Mouse (Mus musculus) retina, postnatal 1 day (tissue): Measurements from ENCODE around the gene Sowahd.
"Not testable (repeated sequence)": the region's sequence is repeated elsewhere in the genome, so short reads cannot be mapped to it uniquely, and the experiment has no call there.

Source experiments
- DNase-seq: peaks from one replicate; pipeline ENCODE4 v3.0.0-alpha.2; 2012

Sowahd gene

DNA sequence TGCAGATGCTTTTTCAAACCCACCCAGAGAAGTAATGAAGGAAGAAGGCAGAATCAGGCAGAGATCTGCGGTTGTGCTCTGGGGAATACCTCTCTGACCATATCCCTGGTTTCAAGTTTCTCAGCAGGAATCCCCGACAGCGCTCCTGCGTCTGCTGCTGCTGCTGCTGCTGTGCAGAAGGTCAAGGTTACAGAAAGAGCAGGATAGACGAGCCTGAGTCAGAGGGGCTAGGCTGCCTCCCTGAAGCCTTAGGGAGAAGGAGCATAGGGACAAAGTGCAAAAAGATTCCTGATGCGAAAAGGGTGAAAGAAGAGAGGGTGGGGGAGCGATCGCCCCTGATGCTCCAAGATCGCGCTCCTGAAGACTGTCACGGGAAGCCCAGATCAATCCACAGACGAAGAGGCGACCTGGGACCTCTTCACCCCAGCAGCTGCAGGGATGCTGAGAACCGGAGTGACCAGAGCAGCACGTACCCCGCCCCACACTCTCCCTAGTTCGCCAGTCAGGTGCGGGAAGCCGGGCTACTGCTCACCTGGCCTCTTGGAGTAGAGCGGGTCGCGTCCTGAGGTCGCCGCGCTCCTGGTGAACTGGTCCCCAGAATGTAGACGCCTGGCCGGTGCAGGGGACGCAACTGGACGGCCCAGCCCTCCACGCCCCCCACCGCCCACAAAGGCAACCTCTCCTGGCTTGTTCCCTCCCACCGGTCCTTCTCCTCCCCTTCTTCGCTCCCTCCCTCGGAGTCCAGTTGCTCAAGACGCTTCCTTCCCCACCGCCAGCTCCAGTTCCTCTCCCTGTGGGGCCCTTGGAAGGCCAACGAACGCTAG is at the start of gene Sowahd:
Gene Sowahd (plus strand): TSS at position 780 of the 824 bp plus-strand sequence.
- DNase-seq, result peak; percentile 15

DNA sequence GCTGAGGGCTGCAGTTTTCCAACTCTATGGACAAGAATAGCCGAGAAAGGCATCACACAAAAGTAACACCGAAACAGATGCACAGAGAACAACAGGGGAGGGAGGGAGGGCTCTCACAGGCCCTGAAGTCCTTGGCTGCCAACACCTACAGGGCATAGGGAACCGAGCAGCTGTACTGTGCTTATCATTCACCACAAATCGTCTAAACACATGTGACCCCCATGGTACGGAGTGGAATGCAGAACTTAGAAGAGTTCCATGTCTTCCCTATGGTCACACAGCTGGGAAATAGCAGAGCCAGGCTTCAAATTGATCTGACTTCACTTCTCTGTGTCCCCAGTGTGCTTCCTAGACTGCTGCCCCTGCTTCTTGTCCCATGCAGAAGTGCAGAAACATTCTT is 34.8 kb upstream of the Sowahd start:
- DNase-seq, result no peak

DNA sequence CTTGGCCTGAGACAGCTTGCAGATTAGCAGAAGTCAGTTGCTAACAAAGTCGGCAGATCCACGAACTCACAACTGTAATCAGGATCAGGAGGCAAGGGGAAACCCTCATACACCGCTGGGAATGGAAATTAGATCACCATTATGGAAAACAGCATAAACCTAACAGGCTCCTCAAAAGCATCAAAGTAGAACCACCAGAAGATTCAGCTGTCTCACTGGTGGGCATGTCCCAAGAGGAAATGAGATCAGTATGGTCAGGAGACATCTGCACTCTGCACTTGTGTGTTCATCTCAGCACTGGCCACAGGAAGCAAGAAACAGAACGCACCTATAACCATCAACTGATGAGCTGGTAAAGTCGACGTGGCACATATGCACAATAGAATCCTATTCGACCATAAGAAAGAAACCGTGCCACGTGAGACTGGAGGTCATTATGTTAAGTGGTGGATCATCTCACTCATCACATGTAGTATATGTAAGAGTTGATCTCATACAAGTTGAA is 30.4 kb upstream of the Sowahd start:
- DNase-seq, result no peak

DNA sequence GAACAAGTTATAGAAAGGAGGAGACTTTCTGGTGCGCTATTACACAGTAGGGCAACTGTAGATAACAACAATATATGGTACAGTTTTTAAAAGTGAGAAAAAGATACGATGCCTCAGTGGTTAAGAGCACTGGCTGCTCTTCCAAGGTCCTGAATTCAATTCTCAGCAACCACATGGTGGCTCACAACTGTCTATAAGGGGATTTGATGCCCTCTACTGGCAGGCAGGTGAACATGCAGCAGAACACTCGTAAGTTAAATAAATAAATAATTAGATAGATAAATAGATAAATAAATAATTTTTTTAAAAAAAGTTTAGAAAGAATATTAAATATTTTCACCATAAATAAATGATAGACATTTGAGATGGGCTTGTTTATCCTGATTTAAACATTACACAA is 29.6 kb upstream of the Sowahd start:
- peak; percentile 10 for DNase-seq

DNA sequence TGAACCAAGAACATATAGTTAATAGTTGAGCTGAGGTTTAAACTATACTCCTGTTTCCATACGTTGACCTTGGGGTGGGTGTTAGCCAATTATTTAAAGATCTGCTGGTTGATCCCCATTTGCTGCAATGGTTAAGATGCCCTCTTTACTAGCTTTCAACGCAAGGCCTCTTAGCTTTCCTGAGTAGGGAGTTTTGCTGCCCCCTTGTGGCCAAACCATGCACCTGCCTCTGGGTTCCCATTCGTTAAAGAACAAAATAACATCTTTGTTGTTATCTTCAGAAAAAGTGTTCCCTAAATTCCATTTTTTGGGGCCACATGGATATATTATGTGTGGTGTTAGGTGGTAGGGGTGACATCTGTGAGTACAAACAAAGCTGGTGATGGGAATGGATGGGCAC is 26.0 kb upstream of the Sowahd start:
- peak; percentile 57 for DNase-seq

DNA sequence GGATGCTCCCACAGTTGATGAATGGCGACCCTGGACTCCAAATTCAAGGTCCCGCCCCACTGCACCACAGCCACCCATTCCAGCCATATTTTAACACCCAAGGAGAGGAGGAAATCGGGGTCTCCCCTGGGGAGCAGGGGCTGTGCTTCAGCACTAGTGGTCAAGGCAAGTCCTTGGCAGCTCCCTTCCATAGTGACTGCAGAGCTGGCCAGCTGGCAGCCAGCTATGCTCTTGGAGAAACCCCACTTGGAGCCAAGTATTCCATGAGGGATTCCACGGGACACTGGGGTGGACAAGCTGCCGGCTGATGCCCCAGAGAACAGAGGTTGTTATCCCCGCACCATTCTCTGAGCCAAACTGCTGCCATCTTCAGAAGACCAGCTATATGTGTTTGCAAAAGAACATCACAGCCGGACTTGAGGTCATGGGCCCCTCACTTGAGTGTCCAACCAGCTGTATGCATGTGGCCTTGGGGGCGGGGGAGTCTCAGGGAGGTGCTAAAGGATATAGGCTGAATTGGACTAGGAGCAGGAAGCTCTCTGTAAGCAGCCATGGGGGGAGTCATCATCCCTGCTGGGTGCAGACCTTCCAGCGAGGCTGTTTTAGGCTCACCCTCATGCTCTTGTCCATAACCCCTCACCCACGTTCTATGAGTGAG is 24.9 kb upstream of the Sowahd start:
- DNase-seq, result no peak

DNA sequence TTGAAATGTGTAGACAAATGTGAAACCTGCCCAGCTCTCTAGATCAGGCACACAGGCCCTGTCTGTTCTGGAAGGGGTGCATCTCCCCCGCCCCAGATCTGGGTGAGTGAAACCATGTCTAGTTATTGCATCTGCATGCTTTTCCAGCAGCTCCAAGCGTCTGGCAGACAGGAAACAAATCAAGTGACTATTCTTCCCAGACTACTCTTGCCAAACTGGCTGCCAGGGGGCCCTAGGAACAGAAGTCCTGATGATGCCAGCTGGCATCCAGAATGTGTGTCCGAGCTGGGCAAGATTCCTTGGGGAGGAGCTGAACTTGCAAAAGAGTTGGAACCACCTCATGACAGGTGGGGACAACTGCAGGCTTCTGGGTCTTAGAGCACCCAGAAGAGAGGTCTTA is 20.3 kb upstream of the Sowahd start:
- DNase-seq, result no peak

DNA sequence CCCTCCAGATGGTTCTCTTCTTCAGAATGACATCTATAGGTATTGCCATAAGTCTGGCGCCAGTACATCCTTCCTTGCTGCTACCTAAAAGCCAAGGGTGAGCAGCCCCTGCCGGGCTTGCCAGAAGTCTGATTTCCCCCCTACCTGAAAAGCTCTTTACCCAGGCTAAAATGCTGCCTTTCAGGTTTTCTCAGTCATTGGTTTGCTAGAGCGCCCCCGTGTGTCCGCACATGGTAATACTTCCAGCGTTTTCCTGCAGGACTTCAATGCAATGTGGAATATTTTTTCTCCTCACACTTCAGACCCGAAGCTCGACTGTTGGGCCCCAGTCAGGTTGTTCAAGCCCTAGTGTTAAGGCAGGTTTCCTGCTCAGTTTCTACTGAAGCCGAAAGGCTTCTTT is 5.9 kb upstream of the Sowahd start:
- DNase-seq, result peak; percentile 55

DNA sequence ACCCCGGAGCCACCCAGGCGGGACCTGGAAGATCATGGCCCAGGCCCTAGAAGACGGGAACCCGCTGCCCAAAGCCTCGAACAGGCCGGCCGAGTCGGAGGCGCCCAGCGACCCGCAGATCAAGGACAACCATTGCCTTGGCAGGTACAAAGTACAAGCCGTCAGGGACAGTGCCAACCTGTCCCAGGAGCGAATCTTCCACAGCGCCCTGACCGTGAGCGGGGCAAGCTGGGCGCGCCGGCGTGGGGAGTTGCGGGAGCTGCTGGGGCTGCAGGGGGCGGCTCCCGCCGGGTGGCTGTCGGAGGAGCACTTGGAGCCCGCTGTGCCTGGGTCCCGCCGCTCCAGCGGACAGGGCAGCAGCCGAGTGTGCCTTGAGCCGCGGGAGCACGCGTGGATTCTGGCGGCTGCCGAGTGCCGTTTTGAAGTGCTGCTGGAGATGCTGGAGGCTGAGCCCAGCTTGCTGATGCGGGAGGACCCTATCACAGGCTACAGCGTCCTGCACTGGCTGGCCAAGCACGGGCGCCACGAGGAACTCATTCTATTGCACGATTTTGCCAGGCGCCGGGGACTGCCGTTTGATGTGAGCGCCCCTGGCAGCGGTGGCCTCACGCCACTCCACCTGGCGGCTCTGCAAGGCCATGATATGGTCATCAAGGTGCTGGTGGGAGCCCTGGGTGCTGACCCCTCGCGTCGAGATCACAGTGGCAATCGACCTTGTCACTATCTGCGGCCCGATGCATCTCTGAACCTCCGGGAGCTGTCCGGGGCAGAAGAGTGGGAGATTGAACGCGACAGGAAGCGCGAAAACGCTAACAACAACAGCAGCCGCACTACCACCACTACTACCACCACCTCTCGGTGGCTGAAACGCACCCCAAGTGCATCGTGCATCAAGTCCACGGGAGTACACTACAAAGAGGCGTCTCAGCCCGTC is 512 bp downstream of the Sowahd start:
- DNase-seq, result peak; percentile 25

DNA sequence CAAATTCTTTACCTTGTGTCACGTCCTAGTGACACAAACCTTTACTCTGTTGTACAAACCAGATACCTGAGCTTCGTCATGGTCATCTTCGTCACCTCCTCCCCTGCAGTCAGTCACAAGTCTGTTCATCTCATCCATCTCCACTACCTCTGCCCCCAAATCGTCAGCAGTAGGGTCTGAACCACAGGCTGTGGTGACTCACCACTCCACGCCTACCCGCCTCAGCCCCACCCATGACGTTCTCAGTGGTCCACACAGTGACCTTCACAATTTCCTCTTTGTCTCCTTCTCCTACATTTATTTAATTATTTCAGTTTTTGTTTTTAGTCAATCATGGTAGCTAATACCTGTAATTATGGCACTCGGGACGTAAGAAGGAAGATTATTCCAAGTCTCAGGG is 15.3 kb downstream of the Sowahd start:
- DNase-seq, result no peak

DNA sequence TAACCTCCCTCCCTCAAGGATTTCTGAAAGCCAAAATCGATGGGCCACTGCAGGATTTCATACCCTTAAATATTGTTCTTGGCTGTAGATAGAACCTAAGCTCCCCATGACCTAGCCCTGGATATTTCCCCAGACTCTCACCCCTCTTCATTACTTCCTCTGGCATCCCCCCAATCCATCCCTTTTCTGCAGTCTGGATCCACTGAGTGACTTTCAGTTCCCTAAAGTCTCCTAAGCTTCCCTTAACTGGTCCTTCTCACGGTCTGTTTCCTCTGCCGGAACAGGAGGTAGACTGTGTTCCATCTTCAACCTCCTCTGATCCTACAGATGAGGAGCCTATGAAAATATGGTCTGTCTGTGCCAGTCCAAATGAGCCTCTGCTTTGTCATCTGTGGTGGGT is 18.7 kb downstream of the Sowahd start:
- no peak for DNase-seq

DNA sequence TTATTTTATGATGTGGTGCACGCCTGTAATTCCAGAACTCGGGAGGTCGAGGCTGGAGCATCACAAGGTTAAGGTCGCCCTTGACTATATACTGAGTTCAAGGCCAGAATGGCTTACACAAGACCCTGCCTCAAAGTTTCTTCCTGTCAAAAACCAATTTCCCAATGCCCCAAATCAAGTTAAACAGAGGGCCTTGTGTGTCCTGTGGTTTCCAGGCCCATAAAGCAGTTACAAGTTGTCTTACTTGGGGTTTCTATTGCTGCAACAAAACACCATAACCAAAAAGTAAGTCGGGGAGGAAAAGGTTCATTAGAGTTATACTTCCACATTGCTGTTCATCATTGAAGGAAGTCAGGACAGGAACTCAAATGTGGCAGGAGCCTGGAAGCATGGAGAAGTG is 20.1 kb downstream of the Sowahd start:
- no peak for DNase-seq

DNA sequence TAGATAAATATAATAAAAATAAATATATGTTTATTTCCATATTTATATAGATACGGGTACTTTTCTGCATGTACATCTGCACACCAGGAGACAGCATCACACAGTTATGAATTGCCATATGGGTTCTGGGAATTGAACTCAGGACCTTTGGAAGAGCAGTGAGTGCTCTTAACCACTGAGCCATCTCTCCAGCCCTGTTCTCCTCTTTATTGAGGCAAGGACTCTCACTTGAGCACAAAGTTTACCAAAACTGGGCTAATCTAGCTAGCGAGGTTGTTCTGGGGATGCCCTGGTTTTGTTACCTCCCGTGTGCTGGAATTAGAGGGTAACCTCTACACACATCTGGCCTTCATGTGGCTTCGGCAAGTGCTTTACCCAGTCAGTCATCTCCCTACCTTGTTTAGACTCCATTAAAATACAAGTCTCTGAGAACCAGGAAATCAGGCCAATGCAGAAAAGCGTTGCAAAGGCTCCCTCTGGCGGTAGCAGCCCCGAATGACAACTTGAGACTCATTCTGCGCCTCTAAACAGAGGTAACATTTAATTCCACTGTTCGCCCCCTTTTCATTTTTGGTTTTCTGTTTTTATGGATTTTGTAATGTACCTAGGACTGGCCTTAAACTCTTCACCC is 25.7 kb downstream of the Sowahd start:
- DNase-seq, result peak; percentile 65

DNA sequence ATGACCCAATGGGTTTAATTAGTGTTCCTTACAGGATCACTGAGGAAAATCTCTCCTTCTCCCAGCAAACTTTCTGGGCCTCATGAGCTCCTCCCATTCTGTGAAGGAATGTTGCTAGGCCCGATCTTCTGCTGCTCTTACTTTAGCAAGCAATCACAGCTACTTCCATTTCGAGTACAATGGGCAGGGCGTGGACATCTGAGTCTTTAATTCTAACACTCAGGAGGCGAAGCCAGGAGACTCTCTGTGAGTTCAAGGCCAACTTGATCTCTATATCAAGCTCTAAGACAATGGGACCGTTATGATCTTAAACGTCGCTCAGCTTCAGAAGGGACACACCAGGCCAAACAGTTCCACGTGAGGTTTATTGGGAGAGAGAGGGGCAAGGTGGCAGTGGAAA is 28.0 kb downstream of the Sowahd start:
- DNase-seq, result no peak

DNA sequence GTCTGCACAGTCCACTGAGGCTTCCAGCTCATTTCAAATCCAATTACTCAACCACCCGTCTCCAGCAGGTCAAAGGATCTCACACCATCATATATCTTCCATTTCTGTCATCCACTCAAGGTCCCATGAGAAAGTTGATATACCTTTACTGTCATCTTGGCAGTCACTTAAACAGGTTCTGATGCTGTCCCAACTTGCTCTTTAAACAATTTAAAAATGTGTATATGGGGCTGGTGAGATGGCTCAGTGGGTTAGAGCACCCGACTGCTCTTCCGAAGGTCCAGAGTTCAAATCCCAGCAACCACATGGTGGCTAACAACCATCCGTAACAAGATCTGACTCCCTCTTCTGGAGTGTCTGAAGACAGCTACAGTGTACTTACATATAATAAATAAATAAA is 31.7 kb downstream of the Sowahd start:
- not testable (repeated sequence) for DNase-seq

DNA sequence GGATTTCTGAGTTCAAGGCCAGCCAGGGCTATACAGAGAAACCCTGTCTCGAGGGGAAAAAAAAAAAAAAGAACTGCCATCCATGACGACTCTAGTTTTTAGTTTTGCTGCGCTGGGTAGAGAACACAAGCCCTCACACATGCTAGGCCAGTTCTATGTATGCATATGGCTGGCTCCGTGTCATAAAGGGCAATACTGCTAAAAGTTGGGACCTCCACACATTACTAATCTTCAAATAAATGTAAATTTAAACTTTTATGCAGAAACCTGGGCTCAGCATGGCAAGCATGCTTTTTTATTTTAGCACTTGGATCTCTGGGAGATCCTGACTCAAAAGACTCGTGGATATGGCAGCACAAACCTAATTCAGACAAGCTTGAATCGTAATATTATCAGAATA is 32.5 kb downstream of the Sowahd start:
- DNase-seq, result no peak

DNA sequence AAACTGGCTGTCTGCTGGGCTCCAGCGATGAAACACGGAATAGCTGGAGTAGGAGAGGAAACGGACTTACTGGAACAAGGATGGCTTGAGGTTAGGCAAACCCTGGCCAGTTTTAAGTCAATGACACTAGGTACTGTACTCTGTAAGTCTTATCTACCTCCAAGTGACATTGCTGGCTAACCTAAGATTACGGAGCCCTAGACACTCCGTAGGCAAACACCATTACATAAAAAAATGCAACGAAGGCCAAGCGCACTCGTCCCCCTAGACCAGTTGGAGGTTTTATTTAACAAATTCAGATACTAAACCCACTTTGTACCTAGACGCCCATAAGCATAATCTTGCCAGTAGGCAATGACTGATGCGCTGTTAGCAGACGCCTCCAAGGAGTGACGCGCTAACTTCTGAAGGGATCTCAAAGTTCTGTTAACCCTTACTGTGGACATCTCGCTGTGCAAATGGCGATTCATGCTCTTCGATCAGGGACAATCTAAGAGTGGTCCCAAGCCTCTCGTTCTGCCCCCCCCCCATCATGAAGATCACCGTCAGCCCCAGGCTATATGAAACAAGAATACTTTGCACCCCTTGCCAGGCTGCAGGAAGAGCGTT is 35.8 kb downstream of the Sowahd start:
- DNase-seq, result peak; percentile 8

DNA sequence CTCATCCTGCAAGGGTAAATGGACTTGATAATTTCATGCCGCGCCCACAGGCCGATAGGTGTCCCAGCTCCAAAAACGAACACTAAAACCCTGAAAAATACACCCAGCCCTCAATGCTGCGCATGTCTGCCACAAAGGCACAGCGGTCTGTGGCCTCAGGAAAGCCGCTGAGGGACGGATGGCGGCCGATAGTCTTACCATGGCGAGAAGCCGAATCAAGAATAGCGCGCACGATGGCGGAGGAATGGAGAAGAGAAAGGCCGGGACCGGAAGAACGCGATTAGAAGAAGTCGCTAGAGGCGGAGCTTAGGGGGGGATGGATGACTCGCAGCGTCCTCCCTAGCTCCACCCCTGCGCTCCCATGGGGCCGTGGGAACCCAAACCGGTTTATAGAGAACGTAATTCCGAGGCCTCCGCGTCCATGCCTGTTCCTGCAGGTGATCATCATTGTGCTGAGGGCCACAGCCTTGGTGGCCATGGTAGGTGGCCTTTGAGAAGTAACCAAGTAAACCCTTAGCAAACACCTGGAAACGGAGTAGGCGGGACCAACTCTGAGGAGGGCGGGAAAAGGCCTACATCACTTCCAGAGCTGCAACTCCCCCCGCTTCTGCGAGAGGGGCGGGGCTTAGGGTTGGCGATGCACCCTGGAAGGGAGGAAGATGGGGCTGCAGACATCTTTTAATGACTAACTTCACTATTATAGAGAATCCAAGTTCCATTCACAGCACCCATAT is 36.4 kb downstream of the Sowahd start, which contains the start of gene Rpl39:
Gene Rpl39 (minus strand): TSS at position 476 of the 734 bp plus-strand sequence.
- peak; percentile 94 for DNase-seq

DNA sequence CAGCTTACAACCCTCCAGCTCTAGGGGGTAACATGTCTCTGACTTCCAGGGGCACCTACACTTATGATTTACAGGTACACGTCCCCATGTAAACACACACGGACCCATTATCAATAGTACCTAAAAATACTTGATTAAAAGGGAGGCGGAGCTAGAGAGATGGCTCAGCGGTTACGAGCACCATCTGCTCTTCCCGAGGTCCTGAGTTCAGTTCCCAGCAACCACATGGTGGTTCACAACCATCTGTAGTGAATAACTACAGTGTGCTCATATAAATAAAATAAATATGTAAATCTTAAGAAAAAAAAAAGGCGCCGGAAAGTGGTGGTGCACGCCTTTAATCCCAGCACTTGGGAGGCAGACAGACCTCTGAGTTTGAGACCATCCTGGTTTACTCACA is 37.0 kb downstream of the Sowahd start:
- DNase-seq, result no peak

DNA sequence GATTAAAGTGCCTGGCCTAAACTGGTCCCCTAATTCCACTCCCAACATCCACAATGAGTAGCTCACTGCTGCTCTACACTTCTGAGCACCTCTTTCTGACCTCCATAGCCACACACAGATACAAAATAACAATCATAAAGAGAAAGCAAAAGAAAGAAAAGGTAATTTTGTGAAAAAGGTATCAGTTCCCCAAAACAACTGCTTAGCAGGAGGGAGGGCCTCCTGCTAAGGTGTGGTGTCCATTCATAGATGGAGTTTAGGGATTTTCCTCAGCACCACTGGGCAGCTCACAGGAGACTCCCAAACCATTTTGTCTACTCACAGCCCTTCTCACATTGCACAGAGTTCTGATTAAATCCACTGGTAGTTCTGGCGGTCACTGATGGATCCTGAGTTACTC is 40.1 kb downstream of the Sowahd start:
- DNase-seq, result no peak

DNA sequence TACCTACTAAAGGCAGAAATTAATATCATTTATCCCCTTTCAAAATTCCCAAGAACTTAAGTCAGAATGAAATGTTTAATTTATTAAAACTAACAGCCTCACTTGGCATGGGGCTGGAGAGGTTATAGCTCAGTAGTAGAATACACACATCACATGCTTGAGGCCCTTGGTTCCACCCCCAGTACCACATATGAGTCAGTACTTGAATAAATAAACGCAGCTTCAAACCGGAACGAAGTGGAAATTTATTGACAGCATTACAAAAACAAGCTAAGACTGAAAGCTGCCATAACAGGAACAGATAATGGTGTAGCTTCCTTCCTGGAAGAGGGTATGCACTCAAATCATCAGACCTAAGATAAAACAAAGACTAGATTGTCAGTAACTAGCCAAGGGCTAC is 42.8 kb downstream of the Sowahd start:
- DNase-seq, result no peak
